Mouse (Mus musculus): Measurements from ENCODE around the gene Slu7. TPM values are rescaled to one million over a fixed set of nuclear protein-coding genes. Genes with fewer than 3 reads are reported as not detected.

Slu7 gene
- polyA plus RNA-seq, 1 experiment: 6.2 TPM

DNA sequence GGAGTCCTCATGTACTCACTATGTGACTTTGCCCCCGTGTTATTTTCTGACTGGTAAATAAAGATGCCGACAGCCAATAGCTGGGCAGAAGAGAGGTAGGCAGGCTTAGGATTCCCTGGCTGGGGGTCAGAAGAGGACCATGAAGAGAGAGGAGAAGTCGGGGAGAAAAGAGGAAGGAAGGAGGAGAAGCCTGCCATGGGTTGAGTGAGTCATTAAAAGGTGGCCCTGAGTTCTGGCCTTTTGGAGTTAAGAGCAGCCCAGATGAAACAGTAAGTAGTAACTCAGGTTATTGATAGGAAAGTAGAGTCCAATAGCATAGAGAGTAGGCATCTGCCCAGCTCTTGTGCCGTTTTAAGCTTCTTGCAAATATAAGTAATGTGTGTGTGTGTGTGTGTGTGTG lies 17.8 kb downstream of the Slu7 start:
- H3K27me3 ChIP-seq (ENCODE audit: control insufficient read depth, insufficient read depth, low read length): no peaks in the 10 kb centered on the region
- no peak overlapping the region for H3K4me3 ChIP-seq (ENCODE audit: control insufficient read depth, low read depth, low read length)
- H3K27ac ChIP-seq (ENCODE audit: control insufficient read depth, insufficient read depth, low read depth, low read length): no peak overlapping the region
- TF ChIP-seq POLR2A (IDR thresholded peaks at IDR 0.05; ENCODE audit: control insufficient read depth, low read depth, low read length): no peak
- no peak for TF ChIP-seq CTCF (IDR thresholded peaks at IDR 0.05; ENCODE audit: control insufficient read depth, insufficient read depth, insufficient replicate concordance, low read depth, low read length)
- no peaks in the 10 kb centered on the region; the same call in 1 of the 2 replicates for H3K4me1 ChIP-seq (ENCODE audit: control insufficient read depth, insufficient read depth, low read length)
- no peaks in the 10 kb centered on the region for H3K36me3 ChIP-seq (ENCODE audit: control insufficient read depth, insufficient read depth, low read length)

DNA sequence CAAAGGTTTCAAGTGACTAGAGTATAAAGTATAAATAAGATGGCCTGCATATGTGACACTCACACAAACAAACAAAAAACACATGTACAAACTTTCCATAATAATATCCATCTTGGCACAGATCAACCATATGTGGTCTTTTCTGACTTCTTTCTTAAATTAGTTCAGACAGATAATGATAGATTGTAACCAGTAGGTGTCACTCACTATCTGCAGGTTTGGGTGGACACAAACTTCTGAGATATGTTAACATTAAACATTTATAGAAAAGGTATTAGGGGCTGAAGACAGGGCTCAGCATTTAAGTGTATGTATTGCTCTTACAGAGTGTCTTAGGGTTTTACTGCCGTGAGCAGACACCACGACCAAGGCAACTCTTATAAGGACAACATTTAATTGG lies 18.7 kb downstream of the Slu7 start:
- Histone ChIP-seq H3K4me3 (ENCODE audit: control insufficient read depth, low read depth, low read length) (no peak overlapping the region), H3K36me3 (ENCODE audit: control insufficient read depth, insufficient read depth, low read length) (no peaks in the 10 kb centered on the region), H3K27me3 (ENCODE audit: control insufficient read depth, insufficient read depth, low read length) (no peaks in the 10 kb centered on the region), H3K27ac (ENCODE audit: control insufficient read depth, insufficient read depth, low read depth, low read length) (no peak overlapping the region), H3K4me1 (ENCODE audit: control insufficient read depth, insufficient read depth, low read length) (no peaks in the 10 kb centered on the region; the same call in 1 of the 2 replicates)
- TF ChIP-seq POLR2A (IDR thresholded peaks at IDR 0.05; ENCODE audit: control insufficient read depth, low read depth, low read length) (no peak), CTCF (IDR thresholded peaks at IDR 0.05; ENCODE audit: control insufficient read depth, insufficient read depth, insufficient replicate concordance, low read depth, low read length) (no peak)

DNA sequence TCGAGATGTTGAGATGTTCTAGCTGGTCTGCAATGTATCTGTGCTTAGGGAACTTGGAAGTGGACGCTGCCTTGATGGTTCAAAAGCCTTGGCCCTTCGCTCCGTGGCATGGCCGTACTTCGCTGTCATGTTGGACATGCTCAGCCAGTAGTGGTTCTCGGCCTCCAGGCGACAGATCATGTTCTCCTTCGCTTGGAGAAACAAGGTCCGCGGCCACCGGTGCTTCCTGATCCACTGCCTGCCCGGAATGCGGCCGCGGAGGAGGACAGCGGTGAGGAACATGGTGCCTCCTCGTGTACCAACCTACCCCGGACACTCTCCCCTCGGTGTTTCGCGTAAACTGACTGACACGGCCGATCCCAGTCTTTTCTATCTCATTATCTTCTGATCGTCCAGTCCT lies 29.7 kb downstream of the Slu7 start:
- Histone ChIP-seq H3K27ac (ENCODE audit: control insufficient read depth, insufficient read depth, low read depth, low read length) (no peak overlapping the region), H3K4me1 (ENCODE audit: control insufficient read depth, insufficient read depth, low read length) (peaks cover 5% of the 10 kb centered on the region)

DNA sequence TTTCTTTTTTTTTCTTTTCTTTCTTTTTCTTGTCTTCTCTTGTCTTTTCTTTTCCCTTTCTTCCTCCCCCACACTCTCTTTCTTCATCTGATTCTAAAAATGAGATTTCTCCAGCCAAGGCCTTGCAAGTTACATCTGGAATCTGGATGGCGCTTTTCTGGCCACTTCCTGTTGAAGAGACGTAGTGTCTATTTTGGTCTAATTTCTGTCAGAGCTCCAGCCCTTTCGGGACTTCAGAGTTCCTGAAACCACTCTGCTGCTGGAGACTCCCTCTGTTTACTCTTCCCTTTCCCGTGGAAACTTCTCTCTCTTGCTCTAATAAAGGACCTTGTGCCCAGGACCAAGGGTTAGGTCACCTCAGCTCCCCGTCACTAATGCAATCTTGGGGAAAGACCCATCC lies 36.6 kb downstream of the Slu7 start:
- peaks cover 6% of the 10 kb centered on the region for H3K4me1 ChIP-seq (ENCODE audit: control insufficient read depth, insufficient read depth, low read length)
- TF ChIP-seq POLR2A (IDR thresholded peaks at IDR 0.05; ENCODE audit: control insufficient read depth, low read depth, low read length): no peak
- no peak for TF ChIP-seq CTCF (IDR thresholded peaks at IDR 0.05; ENCODE audit: control insufficient read depth, insufficient read depth, insufficient replicate concordance, low read depth, low read length)

More for the DNA sequence above, 29.7 kb downstream of the Slu7 start:
- Histone ChIP-seq H3K4me3 (ENCODE audit: control insufficient read depth, low read depth, low read length) (no peak overlapping the region), H3K36me3 (ENCODE audit: control insufficient read depth, insufficient read depth, low read length) (no peaks in the 10 kb centered on the region), H3K27me3 (ENCODE audit: control insufficient read depth, insufficient read depth, low read length) (no peaks in the 10 kb centered on the region)
- TF ChIP-seq CTCF (IDR thresholded peaks at IDR 0.05; ENCODE audit: control insufficient read depth, insufficient read depth, insufficient replicate concordance, low read depth, low read length) (no peak), POLR2A (IDR thresholded peaks at IDR 0.05; ENCODE audit: control insufficient read depth, low read depth, low read length) (no peak)

DNA sequence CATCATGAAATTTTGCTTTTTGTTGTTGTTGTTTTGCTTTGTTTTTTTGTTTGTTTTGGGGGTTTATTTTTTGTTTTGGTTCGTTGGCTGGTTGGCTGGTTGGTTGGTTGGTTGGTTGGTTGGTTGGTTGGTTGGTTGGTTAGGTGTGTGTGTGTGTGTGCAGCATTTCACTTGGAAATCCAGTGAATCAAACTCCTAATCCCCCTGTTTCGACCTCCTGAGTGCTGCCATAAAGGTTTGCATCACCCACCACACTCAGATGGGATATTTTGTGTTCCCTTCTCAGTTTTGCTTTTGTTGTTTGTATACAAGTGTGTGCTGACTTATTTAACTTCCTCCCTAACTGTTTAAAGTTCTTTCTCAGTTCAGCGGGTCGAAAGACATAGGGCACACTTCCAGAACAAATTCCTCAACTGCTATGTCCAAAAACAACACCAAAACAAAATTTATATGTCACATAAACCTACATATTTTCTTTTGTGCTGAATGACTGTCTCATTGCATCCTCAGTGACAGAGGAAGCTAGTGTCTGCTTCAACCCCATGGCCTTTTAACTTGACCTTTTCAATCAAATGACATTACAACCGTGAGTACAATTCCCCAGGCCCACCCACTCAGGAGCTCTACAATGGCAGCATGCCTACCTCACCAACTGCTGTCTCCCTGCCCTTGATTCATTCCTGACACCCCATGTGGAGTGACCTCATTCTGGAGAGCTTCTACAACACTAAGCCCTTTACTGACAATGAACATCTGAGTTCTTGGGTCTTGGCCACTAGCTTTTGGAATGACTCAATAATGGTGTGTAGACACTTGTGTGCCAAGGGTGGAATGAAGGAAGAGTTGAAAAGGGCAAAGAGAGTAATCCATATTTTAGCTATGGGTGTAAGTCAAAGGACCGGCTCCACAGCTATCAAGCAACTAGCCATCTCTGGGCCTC lies 37.6 kb downstream of the Slu7 start:
- H3K27me3 ChIP-seq (ENCODE audit: control insufficient read depth, insufficient read depth, low read length): no peaks in the 10 kb centered on the region
- no peak overlapping the region for H3K27ac ChIP-seq (ENCODE audit: control insufficient read depth, insufficient read depth, low read depth, low read length)
- TF ChIP-seq POLR2A (IDR thresholded peaks at IDR 0.05; ENCODE audit: control insufficient read depth, low read depth, low read length) (no peak), CTCF (IDR thresholded peaks at IDR 0.05; ENCODE audit: control insufficient read depth, insufficient read depth, insufficient replicate concordance, low read depth, low read length) (no peak)
- no peaks in the 10 kb centered on the region for H3K36me3 ChIP-seq (ENCODE audit: control insufficient read depth, insufficient read depth, low read length)
- H3K4me1 ChIP-seq (ENCODE audit: control insufficient read depth, insufficient read depth, low read length): peaks cover 6% of the 10 kb centered on the region
- H3K4me3 ChIP-seq (ENCODE audit: control insufficient read depth, low read depth, low read length): no peak overlapping the region

More for the DNA sequence above, 36.6 kb downstream of the Slu7 start:
- Histone ChIP-seq H3K36me3 (ENCODE audit: control insufficient read depth, insufficient read depth, low read length) (no peaks in the 10 kb centered on the region), H3K27me3 (ENCODE audit: control insufficient read depth, insufficient read depth, low read length) (no peaks in the 10 kb centered on the region), H3K27ac (ENCODE audit: control insufficient read depth, insufficient read depth, low read depth, low read length) (no peak overlapping the region), H3K4me3 (ENCODE audit: control insufficient read depth, low read depth, low read length) (no peak overlapping the region)

DNA sequence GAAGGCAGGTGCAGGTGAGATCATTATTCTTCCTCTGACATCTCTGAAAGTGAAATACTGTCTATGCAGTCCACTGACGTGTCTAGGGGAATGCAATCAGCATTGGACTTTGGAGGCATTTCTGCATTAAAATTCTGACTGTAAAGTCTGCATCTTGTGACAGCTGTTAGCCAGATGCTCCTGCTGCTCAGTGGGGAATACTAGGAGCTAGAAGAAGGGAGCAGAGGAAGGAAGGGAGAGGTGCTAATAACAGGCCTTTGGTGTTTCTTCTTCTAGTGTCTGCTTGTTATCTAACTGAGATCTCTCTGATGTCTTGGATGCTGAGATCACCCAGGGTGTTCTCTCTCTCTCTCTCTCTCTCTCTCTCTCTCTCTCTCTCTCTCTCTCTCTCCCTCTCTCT lies 39.6 kb downstream of the Slu7 start:
- Histone ChIP-seq H3K4me3 (ENCODE audit: control insufficient read depth, low read depth, low read length) (no peak overlapping the region), H3K4me1 (ENCODE audit: control insufficient read depth, insufficient read depth, low read length) (peaks cover 6% of the 10 kb centered on the region), H3K27ac (ENCODE audit: control insufficient read depth, insufficient read depth, low read depth, low read length) (no peak overlapping the region), H3K27me3 (ENCODE audit: control insufficient read depth, insufficient read depth, low read length) (no peaks in the 10 kb centered on the region), H3K36me3 (ENCODE audit: control insufficient read depth, insufficient read depth, low read length) (no peaks in the 10 kb centered on the region)
- TF ChIP-seq POLR2A (IDR thresholded peaks at IDR 0.05; ENCODE audit: control insufficient read depth, low read depth, low read length) (no peak), CTCF (IDR thresholded peaks at IDR 0.05; ENCODE audit: control insufficient read depth, insufficient read depth, insufficient replicate concordance, low read depth, low read length) (no peak)

DNA sequence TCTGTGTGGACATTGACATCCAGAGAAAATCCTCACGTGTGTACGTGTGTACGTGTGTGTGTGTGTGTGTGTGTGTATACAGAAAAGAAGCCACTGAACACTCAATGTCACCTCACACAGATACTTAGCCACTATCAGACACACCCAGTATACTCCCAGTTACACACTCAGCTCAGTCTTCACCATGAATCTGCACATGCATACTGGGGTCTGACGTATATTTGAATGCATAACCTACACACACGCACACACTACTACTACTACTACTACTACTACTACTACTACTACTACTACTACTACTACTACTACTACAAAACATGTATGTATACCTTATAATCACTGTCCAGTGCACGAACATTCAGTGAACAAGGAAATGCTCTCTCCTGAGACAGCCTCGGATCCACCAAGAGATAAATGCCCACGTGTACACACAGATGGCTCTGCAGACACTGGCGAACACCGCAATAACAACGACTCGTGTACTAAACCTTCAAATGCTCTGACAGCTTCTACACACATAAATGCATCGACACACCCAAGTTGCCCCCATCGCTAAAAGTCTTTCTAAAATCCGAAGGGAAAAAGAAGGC lies 40.2 kb downstream of the Slu7 start:
- H3K36me3 ChIP-seq (ENCODE audit: control insufficient read depth, insufficient read depth, low read length): no peaks in the 10 kb centered on the region
- H3K4me3 ChIP-seq (ENCODE audit: control insufficient read depth, low read depth, low read length): peak overlapping the region; percentile 77
- H3K27me3 ChIP-seq (ENCODE audit: control insufficient read depth, insufficient read depth, low read length): no peaks in the 10 kb centered on the region
- H3K27ac ChIP-seq (ENCODE audit: control insufficient read depth, insufficient read depth, low read depth, low read length): no peak overlapping the region
- TF ChIP-seq CTCF (IDR thresholded peaks at IDR 0.05; ENCODE audit: control insufficient read depth, insufficient read depth, insufficient replicate concordance, low read depth, low read length) (no peak), POLR2A (IDR thresholded peaks at IDR 0.05; ENCODE audit: control insufficient read depth, low read depth, low read length) (no peak)
- peaks cover 6% of the 10 kb centered on the region for H3K4me1 ChIP-seq (ENCODE audit: control insufficient read depth, insufficient read depth, low read length)
